Mouse (Mus musculus): ENCODE data around the gene Rab30. TPM values are rescaled to one million over a fixed set of nuclear protein-coding genes. Genes with fewer than 3 reads are reported as not detected.

The Rab30 gene
- polyA plus RNA-seq, 1 experiment from 2014 or later = 19.8 TPM

DNA sequence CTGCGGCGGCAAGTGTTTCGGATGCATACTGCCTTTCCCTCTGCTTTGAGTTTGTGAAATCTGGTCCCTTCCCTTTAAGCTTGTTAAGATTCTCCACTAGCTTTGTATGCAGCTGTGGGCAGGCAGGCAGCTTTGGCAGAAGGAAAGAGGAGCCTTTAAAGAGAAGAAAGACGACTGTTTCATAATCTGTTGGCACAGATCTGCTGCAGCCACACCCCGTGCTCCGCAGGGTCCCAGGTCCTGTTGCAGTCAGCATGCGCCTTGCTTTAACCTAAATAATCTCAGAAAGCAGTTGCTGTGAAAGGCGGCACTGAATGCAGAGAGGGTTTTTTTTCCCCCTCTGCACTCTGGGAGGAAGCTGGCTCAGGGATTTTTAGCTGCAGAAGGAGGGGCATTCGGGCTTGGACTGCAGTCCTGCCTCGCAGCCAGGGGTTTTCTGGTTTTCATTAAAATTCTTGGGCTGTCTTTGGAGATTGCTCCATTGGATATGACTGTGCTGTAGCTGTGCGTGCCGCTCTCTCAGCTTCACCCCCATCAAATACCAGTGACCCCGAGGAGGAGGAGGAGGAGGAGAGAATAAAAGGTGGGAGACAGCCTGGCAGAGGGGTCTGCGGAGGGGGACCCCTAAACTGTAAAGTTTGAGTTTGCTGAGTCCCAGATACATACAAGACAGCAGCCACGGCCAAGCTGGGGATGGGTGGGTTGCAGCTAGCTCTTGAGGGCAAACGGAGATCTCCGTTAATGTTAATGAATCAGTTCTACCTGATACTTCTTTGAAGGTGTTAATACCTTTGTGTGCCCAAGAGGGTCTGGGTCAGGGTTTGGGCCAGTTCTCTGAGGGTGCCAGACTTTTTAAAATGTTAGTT lies 35.9 kb downstream of the Rab30 start:
- Histone ChIP-seq H3K4me1 (peaks cover 26% of the 10 kb centered on the region), H3K27ac (peak overlapping the region; percentile 64), H3K4me3 (peak overlapping the region; percentile 24), H3K36me3 (ENCODE audit: poor library complexity, severe bottlenecking) (no peaks in the 10 kb centered on the region), H3K9ac (peak overlapping the region; percentile 56), H3K27me3 (no peaks in the 10 kb centered on the region), H3K9me3 (replicated peaks) (no peaks in the 10 kb centered on the region), H3K4me2 (peak overlapping the region; percentile 55)
- 16% methylated on average over 17 of the region's 17 CpGs for WGBS
- peak; percentile 68 for ATAC-seq

DNA sequence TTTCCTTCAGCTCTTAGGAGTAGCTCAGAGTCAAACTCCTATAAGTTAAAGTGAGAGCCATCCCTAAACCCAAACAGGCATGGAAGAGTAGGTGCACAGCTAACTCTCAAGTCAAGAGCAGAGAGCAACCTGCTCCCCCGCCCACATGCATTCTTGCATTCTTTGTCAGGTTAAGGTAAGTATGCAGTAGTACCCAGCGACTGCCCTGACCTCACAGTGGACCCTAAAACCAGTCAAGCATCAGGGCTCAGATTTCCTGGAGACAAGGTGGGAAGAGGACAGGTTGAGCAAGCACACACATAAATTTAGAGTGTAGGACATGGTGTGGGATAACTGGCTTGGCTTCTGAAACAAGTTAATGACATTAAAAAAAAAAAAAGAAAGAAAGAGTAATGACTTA lies 37.7 kb downstream of the Rab30 start:
- peaks cover 30% of the 10 kb centered on the region for H3K4me1 ChIP-seq
- no peaks in the 10 kb centered on the region for H3K36me3 ChIP-seq (ENCODE audit: poor library complexity, severe bottlenecking)
- no peaks in the 10 kb centered on the region for H3K9me3 ChIP-seq (replicated peaks)
- WGBS = 79% methylated on average over 2 of the region's 2 CpGs
- H3K9ac ChIP-seq = no peak overlapping the region
- no peak overlapping the region for H3K4me3 ChIP-seq
- no peaks in the 10 kb centered on the region for H3K27me3 ChIP-seq
- no peak overlapping the region for H3K27ac ChIP-seq
- no peak overlapping the region for H3K4me2 ChIP-seq
- ATAC-seq = no peak

DNA sequence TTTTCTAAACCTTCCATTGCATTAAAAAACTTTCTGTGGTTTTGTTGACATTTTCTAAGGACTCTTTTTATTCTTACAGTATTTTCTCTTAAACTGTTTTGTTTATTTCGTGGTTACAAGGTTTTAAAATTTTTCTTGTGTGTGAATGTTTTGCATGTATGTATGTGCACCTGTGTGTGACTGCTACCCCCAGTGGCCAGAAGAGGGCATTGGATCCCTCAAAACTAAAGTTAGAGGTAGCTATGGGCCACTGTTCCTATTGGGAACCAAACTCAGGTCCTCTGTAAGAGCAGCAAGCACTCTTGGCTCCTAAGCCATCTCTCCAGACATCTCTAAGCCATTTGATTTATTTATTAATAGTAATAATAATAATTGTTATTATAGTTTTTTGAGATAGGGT lies 40.0 kb downstream of the Rab30 start:
- WGBS = 80% methylated on average over 1 of the region's 1 CpGs

DNA sequence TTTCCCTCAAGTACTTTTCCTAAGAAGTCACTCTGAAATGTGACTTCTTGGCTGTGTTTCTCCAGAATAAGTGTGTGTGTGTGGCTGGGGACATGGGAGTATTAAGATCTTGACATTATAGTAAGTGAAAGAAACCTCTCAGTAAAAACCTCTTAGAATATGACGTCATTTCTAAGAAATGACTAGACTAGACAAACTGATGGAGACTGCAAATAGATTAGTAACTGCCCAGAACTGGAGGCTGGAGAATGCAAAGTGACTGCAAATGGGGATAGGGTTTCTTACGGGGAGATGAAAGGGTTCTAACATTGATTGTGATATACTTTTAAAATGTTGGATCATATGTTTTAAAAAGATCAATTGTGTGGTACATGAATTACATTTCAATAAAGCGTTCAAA lies 40.5 kb downstream of the Rab30 start:
- Histone ChIP-seq H3K4me1 (peaks cover 17% of the 10 kb centered on the region), H3K27me3 (no peaks in the 10 kb centered on the region), H3K4me2 (no peak overlapping the region), H3K27ac (no peak overlapping the region), H3K9ac (no peak overlapping the region), H3K36me3 (ENCODE audit: poor library complexity, severe bottlenecking) (no peaks in the 10 kb centered on the region), H3K4me3 (no peak overlapping the region), H3K9me3 (replicated peaks) (peaks cover 7% of the 10 kb centered on the region; the same call in 1 of the 2 replicates)
- WGBS = 89% methylated on average over 3 of the region's 3 CpGs
- no peak for ATAC-seq

More for the DNA sequence above, 40.0 kb downstream of the Rab30 start:
- H3K9ac ChIP-seq = no peak overlapping the region
- H3K27me3 ChIP-seq = no peaks in the 10 kb centered on the region
- H3K4me1 ChIP-seq = peaks cover 23% of the 10 kb centered on the region
- ATAC-seq = no peak
- H3K27ac ChIP-seq = no peak overlapping the region
- H3K4me3 ChIP-seq = no peak overlapping the region
- no peak overlapping the region for H3K4me2 ChIP-seq
- no peaks in the 10 kb centered on the region for H3K36me3 ChIP-seq (ENCODE audit: poor library complexity, severe bottlenecking)
- H3K9me3 ChIP-seq (replicated peaks) = peaks cover 7% of the 10 kb centered on the region; the same call in 1 of the 2 replicates

DNA sequence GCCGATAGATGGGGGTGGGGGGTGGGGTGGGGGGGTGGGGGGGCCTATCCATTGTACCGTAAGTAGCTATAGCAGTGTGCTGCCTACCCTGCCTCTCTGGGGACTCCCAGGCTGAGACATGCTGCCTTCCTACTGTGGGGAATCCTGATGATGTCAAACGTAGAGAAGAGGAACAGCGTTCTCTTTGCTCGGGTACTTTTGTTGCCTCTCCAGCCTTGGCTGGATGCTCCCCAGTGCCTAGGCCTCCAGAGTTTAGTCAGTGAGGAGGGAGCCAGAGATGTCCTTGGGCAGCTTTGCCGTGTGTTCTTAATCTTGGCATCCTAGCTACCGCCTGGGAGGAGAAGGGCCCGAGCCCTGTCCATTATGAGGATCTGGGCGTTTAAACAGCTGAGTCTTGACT lies 41.1 kb downstream of the Rab30 start:
- H3K4me1 ChIP-seq = peaks cover 12% of the 10 kb centered on the region
- ATAC-seq = 0 out of 2 replicates have a peak, but pooled peaks have one; percentile 42
- H3K9me3 ChIP-seq (replicated peaks) = peaks cover 7% of the 10 kb centered on the region; the same call in 1 of the 2 replicates
- no peak overlapping the region for H3K9ac ChIP-seq
- no peak overlapping the region for H3K4me3 ChIP-seq
- no peaks in the 10 kb centered on the region for H3K36me3 ChIP-seq (ENCODE audit: poor library complexity, severe bottlenecking)
- no peak overlapping the region for H3K4me2 ChIP-seq
- 76% methylated on average over 9 of the region's 9 CpGs for WGBS
- H3K27ac ChIP-seq = no peak overlapping the region
- no peaks in the 10 kb centered on the region for H3K27me3 ChIP-seq

DNA sequence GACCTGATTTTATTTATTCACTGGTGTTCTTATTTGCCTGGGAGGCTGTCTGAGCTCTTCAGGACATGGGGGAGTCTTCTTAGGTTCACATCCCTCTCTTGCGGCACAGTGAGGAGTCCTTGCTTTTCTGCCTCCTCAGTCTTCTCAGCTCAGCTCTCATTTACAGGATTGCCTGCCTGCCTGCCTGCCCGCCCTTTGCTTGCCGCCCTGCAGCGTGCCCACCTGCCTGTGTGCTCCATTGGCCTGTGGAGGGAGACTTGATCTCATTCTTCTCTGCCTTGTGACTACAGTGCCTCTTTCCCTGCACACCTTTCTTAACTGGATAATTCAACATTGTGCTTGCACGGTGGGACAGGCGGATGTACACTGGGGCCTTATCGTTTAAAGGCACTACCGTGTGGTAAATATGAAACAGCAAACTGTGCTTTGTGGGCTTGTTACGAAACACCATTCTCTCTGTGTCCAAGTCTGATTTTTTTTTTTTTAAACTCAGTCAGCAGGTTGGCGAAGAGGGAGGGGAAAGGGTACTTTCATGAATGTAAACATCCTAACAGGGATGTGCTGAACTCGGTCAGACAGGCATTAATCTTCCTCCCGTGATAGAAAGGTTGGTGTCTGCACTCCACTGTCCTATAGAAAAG lies 41.9 kb downstream of the Rab30 start:
- Histone ChIP-seq H3K36me3 (ENCODE audit: poor library complexity, severe bottlenecking) (no peaks in the 10 kb centered on the region), H3K4me2 (no peak overlapping the region), H3K4me1 (0 out of 2 replicates have a peak, but pooled peaks cover 4% of the 10 kb centered on the region), H3K9me3 (replicated peaks) (peaks cover 7% of the 10 kb centered on the region; the same call in 1 of the 2 replicates), H3K4me3 (no peak overlapping the region), H3K27ac (no peak overlapping the region), H3K9ac (no peak overlapping the region), H3K27me3 (no peaks in the 10 kb centered on the region)
- WGBS = 69% methylated on average over 12 of the region's 12 CpGs
- peak; percentile 30 for ATAC-seq

DNA sequence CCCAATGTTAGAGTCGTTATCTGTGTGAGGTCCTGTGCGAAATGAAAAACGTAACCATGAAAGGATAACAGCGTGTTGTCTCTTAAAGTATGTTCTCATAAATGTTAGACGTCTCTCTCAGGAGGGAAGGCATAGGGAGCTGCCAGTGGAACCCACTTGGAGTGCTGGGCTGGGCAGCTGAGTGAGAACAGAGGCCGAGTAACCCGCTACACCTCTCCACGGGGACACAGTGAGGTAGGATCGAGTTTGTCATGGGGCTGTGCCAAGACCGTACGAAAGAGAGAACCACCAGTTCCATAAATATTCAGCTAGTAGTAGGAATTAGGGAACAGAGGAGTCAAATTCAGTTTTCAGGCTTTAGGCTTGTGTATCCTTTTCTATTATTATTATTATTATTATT lies 42.5 kb downstream of the Rab30 start:
- 75% methylated on average over 11 of the region's 11 CpGs for WGBS
- Histone ChIP-seq H3K4me2 (no peak overlapping the region), H3K4me3 (no peak overlapping the region), H3K4me1 (0 out of 2 replicates have a peak, but pooled peaks cover 4% of the 10 kb centered on the region), H3K27me3 (no peaks in the 10 kb centered on the region), H3K9ac (no peak overlapping the region), H3K27ac (no peak overlapping the region), H3K9me3 (replicated peaks) (peaks cover 7% of the 10 kb centered on the region; the same call in 1 of the 2 replicates), H3K36me3 (ENCODE audit: poor library complexity, severe bottlenecking) (no peaks in the 10 kb centered on the region)
- no peak for ATAC-seq

DNA sequence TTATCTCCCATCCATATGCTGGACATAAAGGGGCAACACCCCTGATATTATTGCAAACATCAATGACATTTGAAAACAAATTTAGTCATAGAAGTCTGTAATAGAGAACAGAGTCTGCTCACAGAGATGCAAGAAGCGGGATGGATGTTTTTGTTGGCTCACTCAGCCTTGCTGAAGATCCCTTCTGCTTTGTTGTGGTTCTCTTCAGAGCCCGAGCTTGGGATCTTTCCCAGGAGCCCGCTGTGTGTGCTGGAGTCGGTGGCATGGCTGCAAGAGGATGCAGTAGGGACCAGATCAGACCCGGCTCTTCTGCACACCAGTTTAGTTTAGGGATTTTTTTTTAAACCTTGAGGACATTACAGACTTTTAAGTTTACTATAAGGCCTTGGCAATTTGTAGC lies 54.3 kb downstream of the Rab30 start:
- H3K36me3 ChIP-seq (ENCODE audit: poor library complexity, severe bottlenecking) = no peaks in the 10 kb centered on the region
- H3K4me3 ChIP-seq = no peak overlapping the region
- H3K9me3 ChIP-seq (replicated peaks) = no peaks in the 10 kb centered on the region
- H3K4me1 ChIP-seq = peaks cover 11% of the 10 kb centered on the region
- H3K9ac ChIP-seq = no peak overlapping the region
- WGBS = 84% methylated on average over 5 of the region's 5 CpGs
- no peak overlapping the region for H3K27ac ChIP-seq
- ATAC-seq = no peak
- H3K4me2 ChIP-seq = no peak overlapping the region
- no peaks in the 10 kb centered on the region for H3K27me3 ChIP-seq

DNA sequence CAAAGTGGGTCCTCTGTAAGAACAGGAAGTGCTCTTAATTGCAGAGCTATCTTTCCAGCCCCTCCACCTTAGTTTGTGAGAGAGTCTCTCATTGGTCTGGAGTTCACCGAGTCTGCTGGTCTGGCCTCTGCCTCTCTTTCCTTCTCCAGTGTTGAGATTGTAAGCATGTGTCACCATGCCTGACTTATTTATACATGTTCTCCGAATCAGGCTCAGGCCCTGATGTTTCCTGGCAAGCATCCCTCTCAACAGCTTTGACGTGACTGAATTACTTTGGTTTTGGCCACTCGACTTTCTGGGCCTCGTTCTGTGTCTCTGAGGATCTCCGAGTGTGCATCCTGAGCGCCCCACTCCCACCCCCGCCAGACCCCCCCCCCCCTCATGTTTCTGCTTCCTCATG lies 55.4 kb downstream of the Rab30 start:
- Histone ChIP-seq H3K4me3 (no peak overlapping the region), H3K4me1 (peaks cover 11% of the 10 kb centered on the region), H3K9me3 (replicated peaks) (no peaks in the 10 kb centered on the region), H3K9ac (no peak overlapping the region), H3K27ac (no peak overlapping the region), H3K36me3 (ENCODE audit: poor library complexity, severe bottlenecking) (no peaks in the 10 kb centered on the region), H3K4me2 (no peak overlapping the region), H3K27me3 (no peaks in the 10 kb centered on the region)
- WGBS = 75% methylated on average over 7 of the region's 8 CpGs
- no peak for ATAC-seq

DNA sequence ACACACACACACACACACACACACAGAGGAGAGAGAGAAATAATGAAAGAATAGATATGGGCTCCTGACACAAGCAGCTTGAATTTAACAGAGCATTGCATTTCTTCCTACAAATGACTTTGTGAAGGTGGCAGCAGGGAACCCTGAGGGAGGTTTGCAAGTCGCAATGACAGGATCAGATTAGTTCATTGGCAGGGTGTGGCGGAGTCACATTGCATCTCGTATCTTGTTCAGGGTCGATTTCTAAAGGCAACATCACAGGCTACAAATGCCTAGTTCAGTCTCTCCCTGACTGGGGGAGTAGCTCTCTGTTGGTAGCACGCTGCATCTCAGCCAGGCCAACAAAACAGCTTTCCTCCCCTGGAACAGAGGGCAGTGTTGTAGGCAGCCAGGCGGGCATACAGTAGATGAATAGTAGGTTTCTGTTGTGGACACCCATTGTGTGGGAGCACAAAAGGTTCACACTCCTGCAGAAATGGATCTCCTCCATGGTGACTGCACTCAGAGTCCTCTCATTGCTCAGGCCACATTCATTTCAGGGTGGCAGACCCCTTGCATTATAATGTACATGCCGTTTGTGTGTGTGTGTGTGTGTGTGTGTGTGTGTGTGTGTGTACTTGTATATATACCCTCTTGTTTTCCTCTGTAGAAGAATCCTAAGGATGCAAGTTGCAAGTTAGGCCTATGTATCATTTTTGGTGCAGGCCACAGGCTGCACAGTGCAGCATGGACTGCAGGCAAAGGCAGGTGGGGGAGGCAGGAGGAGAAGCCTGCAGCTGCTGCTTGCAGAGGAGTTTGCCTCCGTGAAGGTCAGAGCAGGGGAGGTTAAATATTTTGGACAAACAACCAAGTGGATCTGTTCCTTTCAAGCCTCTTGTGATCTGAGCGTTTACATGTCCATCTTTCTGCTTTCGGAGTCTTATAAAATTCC lies 58.5 kb downstream of the Rab30 start:
- H3K9me3 ChIP-seq (replicated peaks) = no peaks in the 10 kb centered on the region
- 53% methylated on average over 10 of the region's 10 CpGs for WGBS
- H3K36me3 ChIP-seq (ENCODE audit: poor library complexity, severe bottlenecking) = no peaks in the 10 kb centered on the region
- ATAC-seq = peak; percentile 58
- H3K4me3 ChIP-seq = no peak overlapping the region
- no peak overlapping the region for H3K4me2 ChIP-seq
- no peak overlapping the region for H3K27ac ChIP-seq
- H3K9ac ChIP-seq = peak overlapping the region; percentile 16; the same call in 1 of the 2 replicates
- peaks cover 11% of the 10 kb centered on the region for H3K4me1 ChIP-seq
- no peaks in the 10 kb centered on the region for H3K27me3 ChIP-seq

DNA sequence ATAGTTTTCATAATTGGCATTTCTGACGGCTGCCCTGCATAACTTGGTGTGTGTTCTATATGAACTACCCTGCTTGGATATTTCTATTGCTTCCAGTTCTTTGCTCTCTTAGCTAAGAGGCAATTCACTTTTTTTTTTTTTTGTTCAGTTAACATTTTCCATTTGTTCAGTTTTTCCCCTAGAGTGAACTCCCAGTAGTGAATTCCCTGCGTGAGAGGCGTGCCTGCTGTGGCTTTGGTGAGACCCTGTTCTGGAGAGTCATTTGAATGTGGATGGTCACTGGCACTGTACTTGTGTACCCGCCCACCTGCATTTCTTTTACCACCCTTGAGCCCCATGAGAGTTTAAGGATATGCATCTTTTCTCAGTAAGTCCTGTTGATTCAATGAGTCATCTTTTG lies 60.8 kb downstream of the Rab30 start:
- H3K9ac ChIP-seq = no peak overlapping the region
- H3K9me3 ChIP-seq (replicated peaks) = no peaks in the 10 kb centered on the region
- 86% methylated on average over 4 of the region's 4 CpGs for WGBS
- no peak for ATAC-seq
- no peaks in the 10 kb centered on the region for H3K36me3 ChIP-seq (ENCODE audit: poor library complexity, severe bottlenecking)
- no peaks in the 10 kb centered on the region for H3K27me3 ChIP-seq
- no peak overlapping the region for H3K4me3 ChIP-seq
- no peak overlapping the region for H3K27ac ChIP-seq
- H3K4me2 ChIP-seq = no peak overlapping the region
- peaks cover 18% of the 10 kb centered on the region for H3K4me1 ChIP-seq
